Mouse (Mus musculus) CH12.LX (cell line): Measurements from ENCODE around the gene Srsf10. TPM values are rescaled to one million over a fixed set of nuclear protein-coding genes. Genes with fewer than 3 reads are reported as not detected.

Source experiments
- DNase-seq: peaks from one replicate; pipeline ENCODE4 v3.0.0-alpha.2; 2013; ENCODE audit errors: extremely low read depth
- H3K27ac ChIP-seq: 2 replicates; pipeline ENCODE4 v1.5.1; 2012; ENCODE audit warnings: low read depth, mild to moderate bottlenecking, control low read depth, moderate library complexity; ENCODE audit not compliant: insufficient read depth
- H3K27me3 ChIP-seq: replicated peaks from 2 replicates; pipeline ENCODE3; 2012; ENCODE audit warnings: inconsistent platforms
- H3K36me3 ChIP-seq, 2 experiments: replicated peaks in 1 of 2; 2 replicates each; pipeline versions ENCODE3 to v1.6.1; 2012; ENCODE audit warnings: inconsistent platforms in 1 of 2, low read length in 1 of 2, mild to moderate bottlenecking in 1 of 2, mixed read lengths in 1 of 2, moderate library complexity in 1 of 2; ENCODE audit not compliant: control insufficient read depth in 1 of 2, insufficient read depth in 1 of 2
- H3K4me1 ChIP-seq, 2 experiments: 2 replicates each; pipeline ENCODE4 v1.6.1; 2012; ENCODE audit warnings: inconsistent platforms in 1 of 2, moderate library complexity in 1 of 2; ENCODE audit not compliant: insufficient read depth in 2 of 2, control insufficient read depth in 1 of 2
- H3K4me2 ChIP-seq: 2 replicates; pipeline ENCODE4 v1.6.1; 2012; ENCODE audit warnings: low read depth, mild to moderate bottlenecking, control low read depth; ENCODE audit not compliant: poor library complexity, insufficient read depth, severe bottlenecking
- H3K4me3 ChIP-seq, 3 experiments: fragments of 150-350 bp in 1 of 3; sonication (generic) in 1 of 3; replicated peaks in 1 of 3; 2 replicates each; pipeline versions ENCODE3 to v1.5.1; 2011 to 2012; ENCODE audit warnings: low read depth in 2 of 3, low read length in 2 of 3, mild to moderate bottlenecking in 2 of 3, moderate library complexity in 2 of 3, control low read depth in 1 of 3, improper control_type of control experiment in 1 of 3, inconsistent platforms in 1 of 3, mixed read lengths in 1 of 3; ENCODE audit not compliant: poor library complexity in 1 of 3
- H3K79me2 ChIP-seq: replicated peaks from 2 replicates; pipeline ENCODE4 v1.6.1; 2012; ENCODE audit warnings: mild to moderate bottlenecking, moderate library complexity; ENCODE audit not compliant: control insufficient read depth, poor library complexity, insufficient read depth, severe bottlenecking; ENCODE audit errors: extremely low read depth
- H3K9ac ChIP-seq: 2 replicates; pipeline ENCODE4 v1.6.1; 2012; ENCODE audit warnings: low read depth, mild to moderate bottlenecking, control low read depth, moderate library complexity; ENCODE audit not compliant: insufficient read depth
- H3K9me3 ChIP-seq: replicated peaks from 2 replicates; pipeline ENCODE3; 2012; ENCODE audit warnings: low read length, inconsistent platforms, mixed read lengths
- CHD1 ChIP-seq: IDR thresholded peaks from 2 replicates; pipeline ENCODE4 v1.6.1; 2012; ENCODE audit warnings: low read depth, low read length, improper control_type of control experiment, inconsistent platforms
- CTCF ChIP-seq, 2 experiments: IDR thresholded peaks in 1 of 2; conservative IDR thresholded peaks in 1 of 2; 2 replicates each; pipeline ENCODE4 v1.5.1; 2011 to 2012; ENCODE audit warnings: low read depth in 2 of 2, low read length in 2 of 2, improper control_type of control experiment in 1 of 2, inconsistent platforms in 1 of 2, mild to moderate bottlenecking in 1 of 2, moderate library complexity in 1 of 2
- MAX ChIP-seq: IDR thresholded peaks from 2 replicates; pipeline ENCODE4 v1.6.1; 2011; ENCODE audit warnings: low read length, improper control_type of control experiment
- MXI1 ChIP-seq: IDR thresholded peaks from 2 replicates; pipeline ENCODE4 v1.6.1; 2011; ENCODE audit warnings: mild to moderate bottlenecking, low read depth, low read length, improper control_type of control experiment
- MYC ChIP-seq: IDR thresholded peaks from 2 replicates; pipeline ENCODE4 v1.6.1; 2011; ENCODE audit warnings: low read depth, mild to moderate bottlenecking, improper control_type of control experiment, low read length
- POLR2AphosphoS2 ChIP-seq: IDR thresholded peaks from 2 replicates; pipeline ENCODE4 v1.6.1; 2011; ENCODE audit warnings: low read depth, low read length, improper control_type of control experiment
- SIN3A ChIP-seq: IDR thresholded peaks from 2 replicates; pipeline ENCODE4 v1.6.1; 2012; ENCODE audit warnings: low read length, improper control_type of control experiment, inconsistent platforms
- TBP ChIP-seq: conservative IDR thresholded peaks from 2 replicates; pipeline ENCODE4 v1.6.1; 2011; ENCODE audit warnings: low read depth, low read length, improper control_type of control experiment
- ZMIZ1 ChIP-seq: IDR thresholded peaks from 2 replicates; pipeline ENCODE4 v1.6.1; 2012; ENCODE audit warnings: low read depth, mild to moderate bottlenecking, inconsistent platforms, low read length, improper control_type of control experiment
- ZNF384 ChIP-seq: IDR thresholded peaks from 2 replicates; pipeline ENCODE4 v1.6.1; 2012; ENCODE audit warnings: low read depth, low read length, improper control_type of control experiment, inconsistent platforms
- dilution Hi-C: fragments of 300-500 bp; cut with MboI; formaldehyde crosslinking; loops from 2 replicates; pipeline ENCODE4 v1.14.3; 2020; ENCODE audit warnings: low sequenced_read_pairs; ENCODE audit not compliant: extremely low pct_unique_long_range_greater_than_20kb, extremely low pct_ligation_motif_present
- in situ Hi-C: fragments of 300-500 bp; cut with MboI; formaldehyde crosslinking; loops from 3 replicates; pipeline ENCODE4 v1.14.3; 2019; ENCODE audit warnings: low sequenced_read_pairs, low pct_ligation_motif_present, low pct_unique_long_range_greater_than_20kb, mixed read lengths
- polyA plus RNA-seq: library from polyadenylated mRNA; unstranded; fragments of >175 nt; gene quantifications from 2 replicates; pipeline ENCODE4 v1.2.1, GENCODE M21; 2012; ENCODE audit warnings: low read depth; ENCODE audit not compliant: insufficient read length
- total RNA-seq, 2 experiments: library from RNA; depleted of rRNA; stranded (reverse); fragments of 300-350 nt in 1 of 2; fragments of >200 nt in 1 of 2; gene quantifications; 2 replicates each; pipeline ENCODE4 v1.2.3; 2012 to 2014

The Srsf10 gene
- total and polyA plus RNA-seq, 3 experiments: 85.7 to 291 (median 179) TPM

DNA sequence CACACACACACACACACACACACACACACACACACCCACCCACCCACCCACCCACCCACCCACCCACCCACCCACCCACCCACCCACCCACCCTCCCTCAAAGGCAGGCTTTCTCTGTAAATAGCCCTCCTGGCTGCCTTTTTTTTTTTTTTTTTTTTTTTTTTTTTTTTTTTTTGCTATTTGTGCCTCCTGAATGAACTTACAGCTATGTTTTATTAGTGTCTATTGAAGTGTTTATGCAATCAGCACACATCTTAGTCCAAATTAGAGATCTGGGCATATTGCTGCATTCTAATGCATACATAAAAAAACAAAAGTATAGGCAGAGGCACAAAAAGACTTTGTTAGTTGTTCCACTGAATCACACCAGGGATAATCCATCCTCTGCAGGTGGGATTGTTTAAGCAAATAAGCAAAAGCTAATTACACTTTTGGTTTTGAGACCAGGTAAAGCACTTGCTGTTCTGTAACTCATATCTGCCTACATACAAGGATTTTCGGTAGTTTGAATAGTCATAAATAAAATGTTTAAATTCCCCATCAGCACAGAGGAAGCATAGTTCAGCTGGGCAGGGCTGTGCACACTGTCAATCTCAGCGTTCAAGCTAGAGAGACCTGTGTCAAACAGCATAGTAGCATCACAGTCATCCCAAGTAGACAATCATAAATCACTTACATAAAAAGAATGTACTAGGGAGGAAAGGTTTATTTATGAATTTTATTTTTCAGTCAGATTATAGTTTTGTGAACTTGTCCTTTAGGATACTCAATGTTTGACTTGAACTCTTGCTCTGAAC lies 14.9 kb downstream of the Srsf10 start:
- in situ Hi-C loops: no loop called here
- Histone ChIP-seq H3K4me2 (peak overlapping the region; percentile 2; the same call in 1 of the 2 replicates), H3K4me3 (no peak overlapping the region), H3K36me3 (peaks cover 10 to 34% of the 10 kb centered on the region in 2 experiments), H3K9me3 (no peaks in the 10 kb centered on the region), H3K4me1 (peaks cover 8 to 44% of the 10 kb centered on the region in 2 experiments), H3K27ac (no peak overlapping the region), H3K27me3 (no peaks in the 10 kb centered on the region), H3K79me2 (peaks cover 34% of the 10 kb centered on the region), H3K9ac (no peak overlapping the region)
- dilution Hi-C loops: no loop called here
- DNase-seq: no peak
- TF ChIP-seq POLR2AphosphoS2 (peak; percentile 31; the same call in 1 of the 2 replicates), CTCF (conservative IDR thresholded peaks at IDR 0.05 in 1 of 2, IDR thresholded peaks at IDR 0.05 in 1 of 2; ENCODE audit: low read depth in 2 of 2, low read length in 2 of 2) (no peak), ZMIZ1 (0 out of 2 replicates have a peak, but pooled peaks have one; percentile 38)

DNA sequence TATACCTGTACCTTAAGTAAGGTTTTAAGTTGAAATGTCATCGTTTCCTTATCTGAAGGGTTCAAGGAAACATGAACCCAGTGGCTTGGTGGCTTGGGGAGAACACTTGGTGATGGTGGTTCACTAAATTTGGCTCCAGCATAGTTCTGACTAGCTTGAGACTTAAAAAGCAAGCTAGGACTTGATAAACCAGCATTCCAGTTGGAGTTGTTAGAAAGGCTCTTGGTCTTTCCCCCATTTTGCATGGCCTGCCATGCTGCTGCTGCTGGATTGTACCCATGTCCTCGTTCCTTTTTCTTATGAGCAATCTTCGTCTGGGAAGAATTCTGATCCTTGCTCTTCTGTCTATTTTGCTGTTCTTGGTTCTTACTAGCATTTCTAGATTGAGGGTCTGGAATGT lies 16.5 kb downstream of the Srsf10 start:
- TF ChIP-seq SIN3A (peak; percentile 33; the same call in 1 of the 2 replicates), MYC (0 out of 2 replicates have a peak, but pooled peaks have one; percentile 16), MAX (no peak), MXI1 (0 out of 2 replicates have a peak, but pooled peaks have one; percentile 23), ZMIZ1 (peak; percentile 63; the same call in 1 of the 2 replicates), TBP (no peak), CHD1 (peak; percentile 74; the same call in 1 of the 2 replicates)
- TF ChIP-seq, all 38 proteins: peak for 5
- Histone ChIP-seq H3K27me3 (no peaks in the 10 kb centered on the region), H3K4me2 (peak overlapping the region; percentile 81), H3K4me3 (peak overlapping the region; percentile 10 to 77 (median 65)), H3K36me3 (peaks cover 10 to 25% of the 10 kb centered on the region in 2 experiments), H3K27ac (peak overlapping the region; percentile 31), H3K9ac (peak overlapping the region; percentile 79; the same call in 1 of the 2 replicates), H3K9me3 (no peaks in the 10 kb centered on the region), H3K79me2 (peaks cover 30% of the 10 kb centered on the region), H3K4me1 (peaks cover 11 to 56% of the 10 kb centered on the region in 2 experiments)
- no peak for DNase-seq
- in situ Hi-C loops: no loop called here
- dilution Hi-C loops: no loop called here

DNA sequence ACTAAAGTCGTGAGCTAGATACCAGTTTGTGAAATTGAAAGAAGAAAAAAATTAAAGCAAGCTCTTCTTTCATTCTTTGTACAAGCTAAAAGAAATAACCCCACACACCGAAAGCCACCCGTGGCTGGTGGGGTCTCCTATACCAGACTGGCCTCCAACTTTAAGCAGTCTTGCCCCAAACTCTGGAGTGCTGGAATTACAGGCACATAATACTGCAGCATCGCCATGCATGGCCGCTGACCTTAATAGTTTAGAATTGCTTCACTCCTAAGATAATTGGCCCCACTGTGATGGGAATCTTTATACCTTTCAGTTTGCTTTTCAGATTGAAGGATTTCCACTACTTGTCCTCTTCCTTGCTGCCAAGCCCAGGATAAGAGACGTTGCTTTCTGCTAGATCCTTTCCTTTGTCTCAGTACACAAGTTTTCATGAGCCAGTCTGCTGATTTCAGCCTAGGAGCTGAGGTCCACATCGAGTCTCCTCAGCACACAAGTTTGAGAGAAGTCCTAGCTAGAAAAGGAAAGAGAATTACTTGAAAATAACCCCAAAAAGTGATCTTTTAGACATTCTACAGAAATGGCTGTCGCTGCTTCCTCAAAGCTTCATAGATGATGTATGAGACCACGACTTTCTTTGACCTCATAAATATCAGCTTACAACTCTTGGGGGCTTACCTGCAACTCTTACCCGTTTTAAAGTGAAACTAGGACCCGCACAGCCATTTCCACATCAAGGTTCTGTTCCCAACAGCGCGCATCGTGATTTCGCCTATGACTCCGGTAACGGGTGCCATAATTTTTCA lies 17.2 kb downstream of the Srsf10 start:
- Histone ChIP-seq H3K79me2 (peaks cover 29% of the 10 kb centered on the region), H3K4me3 (peak overlapping the region; percentile 65 to 77 (median 76)), H3K27me3 (no peaks in the 10 kb centered on the region), H3K4me2 (peak overlapping the region; percentile 81), H3K36me3 (peaks cover 10 to 25% of the 10 kb centered on the region in 2 experiments), H3K9ac (peak overlapping the region; percentile 79), H3K27ac (peak overlapping the region; percentile 92), H3K4me1 (peaks cover 12 to 61% of the 10 kb centered on the region in 2 experiments), H3K9me3 (no peaks in the 10 kb centered on the region)
- TF ChIP-seq ZMIZ1 (peak; percentile 17; the same call in 1 of the 2 replicates), ZNF384 (no peak)
- in situ Hi-C loops: no loop called here
- dilution Hi-C loops: no loop called here
- DNase-seq: no peak
